Mouse (Mus musculus): ENCODE data around the gene Sstr3.
A peak's percentile ranks its signal among the peaks of the same experiment; 100 is the strongest.

Gene Sstr3

GRCm38 (mm10) chr15:78532566-78533345 lies 11.7 kb downstream of the Sstr3 start:
- ATAC-seq (ENCODE audit: insufficient number of reproducible peaks, low FRiP score, low TSS enrichment): no peak

DNA sequence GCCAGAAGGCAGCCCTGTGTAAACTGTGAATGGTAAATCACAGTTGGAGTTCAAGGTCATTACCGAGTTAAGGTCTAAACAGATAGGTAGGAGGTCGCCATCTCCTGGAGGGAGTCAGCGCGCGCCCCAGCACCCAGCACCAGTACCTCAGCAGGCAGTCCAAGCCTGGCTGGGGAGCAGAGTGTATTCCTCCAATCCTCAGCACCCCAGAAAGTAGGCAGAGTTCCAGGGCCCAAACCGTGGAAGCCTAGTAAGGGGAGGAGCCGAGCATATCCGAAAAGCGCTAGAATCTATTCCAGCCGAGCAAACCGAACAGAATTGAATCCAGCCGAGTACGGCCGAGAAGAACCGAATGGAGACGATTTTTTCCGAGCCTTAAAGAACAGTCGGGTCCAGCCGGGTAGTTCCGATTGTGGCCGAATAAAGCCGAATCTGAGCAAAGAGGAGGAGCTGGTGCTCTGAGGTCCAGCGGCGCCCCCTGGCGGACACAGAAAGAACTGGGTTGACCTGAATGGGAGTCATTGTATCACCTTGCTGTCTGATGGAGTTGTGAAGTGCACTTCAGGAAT lies 12.5 kb downstream of the Sstr3 start:
- ATAC-seq (ENCODE audit: insufficient number of reproducible peaks, low FRiP score, low TSS enrichment): peak; percentile 81

DNA sequence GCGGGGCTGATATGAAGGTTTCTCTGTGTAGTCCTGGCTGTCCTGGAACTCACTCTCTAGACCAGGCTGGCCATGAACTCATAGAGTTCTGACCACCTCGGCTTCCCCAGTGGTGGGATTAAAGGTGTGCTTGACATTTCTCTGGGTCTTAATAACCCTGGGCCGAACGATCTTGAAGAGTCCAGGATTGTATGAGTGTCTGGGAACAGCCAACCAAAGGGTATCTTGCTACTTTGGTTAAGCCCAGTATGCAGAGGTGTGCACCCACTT lies 13.1 kb downstream of the Sstr3 start:
- no peak for ATAC-seq (ENCODE audit: insufficient number of reproducible peaks, low FRiP score, low TSS enrichment)

- ATAC-seq (ENCODE audit: insufficient number of reproducible peaks, low FRiP score, low TSS enrichment): no peak
These were observed 13.6 kb downstream of the Sstr3 start, which contains the start of gene C1qtnf6 for GRCm38 (mm10) chr15:78530671-78531450. TSS of gene C1qtnf6 (minus strand) at chr15:78531416.

DNA sequence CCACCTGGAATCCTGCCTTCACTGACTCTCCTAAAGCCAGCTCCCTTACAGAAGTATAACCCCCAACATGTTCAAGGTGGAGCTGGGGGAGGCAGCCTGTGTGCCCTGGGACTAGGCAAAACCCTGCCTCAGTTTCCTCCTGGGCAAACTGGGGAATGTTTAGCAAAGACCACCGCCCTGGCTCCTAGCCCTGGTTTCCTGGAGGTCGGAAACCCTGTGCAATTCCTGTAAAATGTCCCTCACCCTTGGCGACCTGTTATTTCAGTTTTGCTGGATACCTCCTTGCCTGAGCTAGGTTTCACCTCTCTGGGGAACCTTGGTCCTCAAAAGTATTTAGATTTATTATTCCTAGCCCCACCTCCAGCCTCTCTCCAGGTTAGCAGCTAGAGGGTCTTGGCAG lies 14.3 kb downstream of the Sstr3 start:
- ATAC-seq (ENCODE audit: insufficient number of reproducible peaks, low FRiP score, low TSS enrichment): no peak

GRCm38 (mm10) chr15:78529428-78529990 lies 15.0 kb downstream of the Sstr3 start:
- no peak for ATAC-seq (ENCODE audit: insufficient number of reproducible peaks, low FRiP score, low TSS enrichment)

DNA sequence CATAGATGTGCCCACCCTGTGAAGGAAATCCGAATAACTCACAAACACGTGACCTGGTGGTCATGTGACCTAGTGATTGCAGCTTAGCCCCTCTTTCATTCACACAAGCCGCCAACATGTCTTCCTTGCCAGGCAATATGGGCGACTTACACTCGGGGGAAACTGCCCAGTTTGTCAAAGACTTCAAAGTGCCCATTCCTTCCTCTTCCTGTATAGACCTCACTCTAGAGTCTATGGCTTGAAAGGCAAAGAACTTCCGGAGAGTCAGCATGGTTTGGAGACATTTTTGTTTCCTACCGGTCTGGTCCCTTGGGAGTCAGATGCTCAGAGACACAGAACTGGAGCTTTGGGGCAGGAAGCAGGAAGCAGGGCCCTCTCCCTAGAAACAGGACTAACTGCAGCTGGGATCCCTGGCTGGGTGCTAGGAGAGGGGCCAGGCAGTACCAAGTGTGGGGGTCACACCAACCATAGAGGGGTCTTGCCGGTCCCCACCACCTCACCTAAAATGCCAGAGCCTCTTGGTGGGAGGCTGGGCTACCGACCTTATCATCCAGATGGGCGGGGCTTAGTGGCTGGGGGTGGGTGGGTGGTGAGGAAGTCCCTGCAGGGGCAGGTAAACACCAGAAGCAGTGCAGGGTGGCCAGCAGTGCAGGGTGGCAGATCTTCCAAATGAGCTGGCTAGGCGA lies 15.6 kb downstream of the Sstr3 start:
- no peak for ATAC-seq (ENCODE audit: insufficient number of reproducible peaks, low FRiP score, low TSS enrichment)

GRCm38 (mm10) chr15:78527973-78528372 lies 16.5 kb downstream of the Sstr3 start:
- no peak for ATAC-seq (ENCODE audit: insufficient number of reproducible peaks, low FRiP score, low TSS enrichment)

GRCm38 (mm10) chr15:78524163-78524562 lies 20.3 kb downstream of the Sstr3 start:
- ATAC-seq (ENCODE audit: insufficient number of reproducible peaks, low FRiP score, low TSS enrichment): no peak

DNA sequence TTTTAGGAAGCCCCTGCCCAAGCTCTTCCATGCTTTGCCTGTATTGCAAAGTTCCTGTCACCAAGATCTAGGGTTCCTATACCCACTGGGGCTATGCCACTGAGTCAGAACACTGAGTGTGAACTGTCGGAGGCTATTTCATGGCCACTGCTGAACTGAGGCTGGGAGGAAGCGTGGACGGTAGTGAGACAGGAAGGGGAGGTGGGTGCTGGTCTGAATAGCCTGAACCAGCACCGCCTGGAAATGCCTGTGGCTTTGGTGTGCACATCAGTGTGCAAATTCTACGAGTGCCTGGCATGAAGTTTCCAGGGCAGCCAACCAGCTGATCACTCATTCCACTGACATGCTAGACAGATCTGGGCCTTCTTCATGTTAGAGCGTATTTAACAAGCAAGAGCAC lies 22.6 kb downstream of the Sstr3 start:
- no peak for ATAC-seq (ENCODE audit: insufficient number of reproducible peaks, low FRiP score, low TSS enrichment)

GRCm38 (mm10) chr15:78521331-78521730 lies 23.2 kb downstream of the Sstr3 start:
- no peak for ATAC-seq (ENCODE audit: insufficient number of reproducible peaks, low FRiP score, low TSS enrichment)

DNA sequence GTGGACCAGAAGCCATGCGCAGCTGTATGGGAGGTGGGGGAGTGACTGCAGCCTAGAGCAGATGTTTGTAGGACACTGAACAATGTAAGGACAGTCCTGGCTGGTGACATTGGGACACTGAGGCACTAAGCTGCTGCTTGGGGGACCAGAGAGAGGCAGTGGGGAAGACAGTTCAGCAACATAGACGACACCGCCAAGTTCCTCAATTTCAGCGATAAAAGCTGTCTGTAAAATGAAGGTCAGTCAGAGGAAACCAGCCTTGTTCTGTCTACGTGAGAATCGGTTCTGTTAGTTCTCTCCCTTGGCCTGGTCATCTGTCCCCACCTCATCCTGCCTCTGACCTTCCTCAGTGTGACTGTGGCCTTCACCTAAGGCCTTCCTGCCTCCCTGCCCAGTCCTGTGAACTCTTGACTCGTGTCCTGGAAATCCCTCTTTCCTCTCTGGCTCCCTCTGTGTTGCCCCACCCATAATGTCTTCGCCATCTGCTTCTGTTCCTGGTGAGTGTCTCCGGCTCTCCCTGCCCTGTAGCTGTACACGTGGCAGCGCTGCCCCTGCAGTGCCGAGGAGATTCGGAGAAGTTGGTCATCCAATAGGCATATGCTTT lies 24.3 kb downstream of the Sstr3 start:
- ATAC-seq (ENCODE audit: insufficient number of reproducible peaks, low FRiP score, low TSS enrichment): no peak

DNA sequence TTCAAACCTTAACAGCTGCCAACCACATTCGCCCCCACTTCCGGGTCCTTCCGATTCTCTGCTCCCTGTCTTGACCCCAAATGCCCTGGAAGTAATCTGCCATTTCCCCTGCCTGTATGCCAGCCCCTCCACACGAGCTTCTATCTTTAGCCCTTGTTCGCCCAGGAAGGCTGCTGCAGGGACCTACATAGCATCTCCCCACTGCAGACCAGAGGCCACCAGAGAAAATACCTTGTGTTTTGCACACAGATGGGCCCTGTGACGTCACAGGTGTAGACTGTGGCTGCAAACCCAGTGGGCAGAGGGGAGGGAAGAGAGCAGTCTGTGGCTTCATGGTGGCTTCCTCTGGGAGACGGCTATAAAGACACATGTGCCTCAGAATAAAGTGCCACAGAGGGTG lies 26.3 kb downstream of the Sstr3 start:
- no peak for ATAC-seq (ENCODE audit: insufficient number of reproducible peaks, low FRiP score, low TSS enrichment)

DNA sequence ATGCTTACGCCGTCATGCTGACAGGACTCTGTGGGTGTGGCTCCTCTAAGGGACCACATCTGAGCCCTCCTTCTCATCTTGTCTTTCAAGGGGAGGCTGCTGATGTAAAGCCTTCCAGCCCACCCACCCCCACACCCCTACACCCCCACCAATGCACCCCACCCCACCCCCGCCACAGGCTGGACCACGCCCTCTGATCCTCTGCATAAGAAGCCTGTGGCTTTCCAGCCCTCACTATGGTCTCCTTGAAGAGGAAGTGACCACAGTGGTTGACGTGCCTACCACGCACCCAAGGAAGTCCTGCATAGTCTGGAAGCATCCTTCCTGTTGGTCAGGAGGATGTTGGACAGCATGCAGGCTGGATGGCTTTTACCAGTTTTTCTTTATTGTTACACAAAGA lies 28.7 kb downstream of the Sstr3 start:
- ATAC-seq (ENCODE audit: insufficient number of reproducible peaks, low FRiP score, low TSS enrichment): no peak

DNA sequence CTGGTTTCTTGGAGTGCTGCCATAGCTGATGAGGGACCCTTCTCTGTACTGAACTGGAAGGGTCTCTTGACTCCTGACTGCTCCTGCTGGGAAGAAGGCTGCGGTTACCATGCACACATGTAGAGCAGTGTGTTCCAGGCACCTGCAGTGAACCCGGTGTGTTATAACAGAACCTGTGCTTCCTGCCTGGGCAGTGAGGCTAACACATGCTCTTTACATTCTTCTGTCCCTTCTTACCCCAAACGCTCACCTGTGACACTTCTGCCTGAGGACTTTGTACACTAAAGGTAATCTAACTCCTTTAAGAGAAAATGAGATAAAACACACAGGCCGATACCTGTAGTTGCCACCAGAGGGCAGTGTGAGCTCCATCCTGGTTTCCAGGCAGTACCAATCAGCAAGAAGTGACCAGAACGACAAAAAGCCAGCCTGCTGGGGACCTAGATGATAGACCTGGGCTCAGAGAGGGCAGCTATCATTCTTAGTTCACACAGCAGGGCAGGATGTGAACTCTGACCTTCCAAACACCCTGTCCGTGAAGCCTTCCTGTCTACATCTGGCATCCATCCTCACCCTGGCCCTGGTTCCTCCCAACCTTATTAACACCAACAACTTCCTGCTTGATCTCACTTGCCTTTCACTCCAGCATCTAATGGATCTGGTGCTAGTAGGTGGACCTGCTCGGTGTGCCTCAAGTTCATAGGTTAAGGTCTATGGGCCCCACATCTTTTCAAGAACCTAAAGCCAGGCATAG lies 29.9 kb downstream of the Sstr3 start:
- ATAC-seq (ENCODE audit: insufficient number of reproducible peaks, low FRiP score, low TSS enrichment): peak; percentile 56; the same call in 1 of the 2 replicates

DNA sequence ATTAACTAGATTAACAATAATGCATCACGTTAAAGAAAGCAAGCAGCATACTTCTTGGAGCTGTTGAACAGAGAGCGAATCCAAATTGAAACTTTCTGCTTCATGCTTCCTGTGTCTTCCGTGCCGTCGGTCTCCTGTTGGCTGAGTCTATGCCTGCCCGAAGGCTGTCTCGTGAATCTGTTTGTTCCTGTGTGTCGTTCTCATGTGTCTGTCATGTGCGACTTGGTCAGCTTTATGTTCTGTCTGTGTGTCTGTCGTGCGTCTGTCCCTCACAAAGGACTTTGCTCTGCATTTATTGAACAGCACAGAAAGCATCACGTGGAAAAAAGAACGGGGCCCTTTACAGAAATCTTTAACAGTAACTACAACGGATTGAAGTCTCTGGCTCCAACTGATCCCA lies 31.5 kb downstream of the Sstr3 start:
- no peak for ATAC-seq (ENCODE audit: insufficient number of reproducible peaks, low FRiP score, low TSS enrichment)

DNA sequence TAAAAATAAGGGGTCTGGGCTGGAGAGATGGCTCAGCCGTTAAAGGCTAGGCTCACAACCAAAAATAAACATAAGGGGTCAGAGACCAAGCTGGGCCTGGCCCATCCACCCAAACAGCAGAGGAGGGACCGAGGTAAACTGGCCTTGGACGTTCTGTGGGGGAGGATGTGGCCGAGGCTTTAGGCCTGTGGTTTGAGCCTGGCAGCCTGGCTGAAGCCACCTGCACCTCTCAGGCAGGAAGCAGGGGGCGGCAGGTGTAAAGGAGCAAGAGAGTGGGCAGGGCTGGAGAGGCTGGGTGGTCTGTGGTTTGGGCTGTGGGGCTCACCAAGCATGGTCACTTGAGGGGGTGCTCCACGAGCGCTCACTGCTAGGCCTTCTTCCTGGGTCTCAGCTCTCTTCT lies 32.5 kb downstream of the Sstr3 start:
- no peak for ATAC-seq (ENCODE audit: insufficient number of reproducible peaks, low FRiP score, low TSS enrichment)

- ATAC-seq (ENCODE audit: insufficient number of reproducible peaks, low FRiP score, low TSS enrichment): no peak
These were observed 33.7 kb downstream of the Sstr3 start for GRCm38 (mm10) chr15:78510736-78511135.

DNA sequence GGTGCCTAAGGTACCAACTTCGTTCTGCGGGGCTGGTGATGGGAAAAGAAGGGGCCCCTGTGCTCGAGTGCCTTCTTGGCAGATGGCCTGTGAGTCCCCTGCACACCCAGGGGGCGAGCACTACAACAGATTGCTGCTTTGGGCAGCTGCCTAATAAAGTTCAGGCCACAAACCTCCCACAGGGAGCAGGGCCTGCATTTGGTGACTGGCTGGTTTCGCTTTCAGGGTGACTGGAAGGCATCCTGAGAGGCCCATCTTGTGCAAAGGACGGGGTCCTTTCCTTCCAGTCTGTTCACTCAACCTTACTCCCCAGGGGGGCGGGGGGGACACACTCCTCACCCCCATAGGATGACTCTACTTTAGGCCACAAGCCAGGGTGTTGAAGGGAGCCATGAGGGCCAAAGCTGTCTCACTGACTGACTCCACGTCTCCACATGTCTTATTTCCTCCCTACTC lies 34.3 kb downstream of the Sstr3 start:
- ATAC-seq (ENCODE audit: insufficient number of reproducible peaks, low FRiP score, low TSS enrichment): no peak
